Mouse (Mus musculus) MEL (cell line): ENCODE measurements around the gene Col24a1. TPM values are rescaled to one million over a fixed set of nuclear protein-coding genes. Genes with fewer than 3 reads are reported as not detected.
A peak's percentile ranks its signal among the peaks of the same experiment; 100 is the strongest.

Experiments used
- DNase-seq: peaks from one replicate; pipeline ENCODE4 v3.0.0; 2011; ENCODE audit warnings: low read depth, low spot score
- H3K27ac ChIP-seq: 2 replicates; pipeline ENCODE4 v1.5.1; 2012; ENCODE audit warnings: low read depth, mild to moderate bottlenecking, control low read depth, low read length, moderate library complexity; ENCODE audit not compliant: control insufficient read depth
- H3K27me3 ChIP-seq, 2 experiments: fragments of 150-350 bp in 1 of 2; sonication (generic) in 1 of 2; 2 replicates each; pipeline ENCODE4 v1.6.1; 2012; ENCODE audit warnings: low read length in 2 of 2, mild to moderate bottlenecking in 2 of 2, improper control_type of control experiment in 1 of 2, moderate library complexity in 1 of 2; ENCODE audit not compliant: insufficient read depth in 2 of 2, control insufficient read depth in 1 of 2
- H3K36me3 ChIP-seq, 2 experiments: 2 replicates each; pipeline ENCODE4 v1.6.1; 2012 to 2014; ENCODE audit warnings: low read length in 2 of 2, improper control_type of control experiment in 1 of 2, inconsistent platforms in 1 of 2, mild to moderate bottlenecking in 1 of 2; ENCODE audit not compliant: insufficient read depth in 2 of 2, control insufficient read depth in 1 of 2
- H3K4me1 ChIP-seq, 2 experiments: fragments of 150-350 bp in 1 of 2; sonication (generic) in 1 of 2; 2 replicates each; pipeline ENCODE4 v1.6.1; 2012; ENCODE audit warnings: low read length in 2 of 2, improper control_type of control experiment in 1 of 2, mild to moderate bottlenecking in 1 of 2; ENCODE audit not compliant: insufficient read depth in 2 of 2, control insufficient read depth in 1 of 2
- H3K4me3 ChIP-seq, 2 experiments: fragments of 150-350 bp in 1 of 2; sonication (generic) in 1 of 2; 2 replicates each; pipeline ENCODE4 v1.5.1; 2012; ENCODE audit warnings: low read depth in 2 of 2, low read length in 2 of 2, mild to moderate bottlenecking in 2 of 2, moderate library complexity in 2 of 2, control low read depth in 1 of 2, improper control_type of control experiment in 1 of 2; ENCODE audit not compliant: control insufficient read depth in 1 of 2, insufficient read depth in 1 of 2
- H3K79me2 ChIP-seq: 2 replicates; pipeline ENCODE4 v1.6.1; 2012; ENCODE audit warnings: mild to moderate bottlenecking, low read length, moderate library complexity; ENCODE audit not compliant: control insufficient read depth, poor library complexity, insufficient read depth
- H3K9ac ChIP-seq: 2 replicates; pipeline ENCODE4 v1.6.1; 2012; ENCODE audit warnings: low read depth, mild to moderate bottlenecking, control low read depth, low read length, moderate library complexity; ENCODE audit not compliant: control insufficient read depth, poor library complexity, severe bottlenecking
- H3K9me3 ChIP-seq: fragments of 150-350 bp; sonication (generic); replicated peaks from 2 replicates; pipeline ENCODE4 v1.6.1; 2012; ENCODE audit warnings: mild to moderate bottlenecking, low read length, improper control_type of control experiment, moderate library complexity; ENCODE audit not compliant: insufficient read depth
- BHLHE40 ChIP-seq: IDR thresholded peaks from 2 replicates; pipeline ENCODE4 v1.6.1; 2012; ENCODE audit warnings: low read depth, mild to moderate bottlenecking, inconsistent platforms, low read length, improper control_type of control experiment, borderline replicate concordance
- CHD2 ChIP-seq: IDR thresholded peaks from 2 replicates; pipeline ENCODE4 v1.6.1; 2011; ENCODE audit warnings: low read length, improper control_type of control experiment
- E2F4 ChIP-seq: IDR thresholded peaks from 2 replicates; pipeline ENCODE4 v1.6.1; 2011; ENCODE audit warnings: low read depth, low read length, improper control_type of control experiment, borderline replicate concordance
- ELF1 ChIP-seq: IDR thresholded peaks from 2 replicates; pipeline ENCODE4 v1.6.1; 2014; ENCODE audit warnings: low read depth, mild to moderate bottlenecking, inconsistent platforms, low read length, improper control_type of control experiment, moderate library complexity
- ETS1 ChIP-seq: IDR thresholded peaks from 2 replicates; pipeline ENCODE4 v1.6.1; 2012; ENCODE audit warnings: low read depth, mild to moderate bottlenecking, inconsistent platforms, low read length, improper control_type of control experiment, moderate library complexity
- GABPA ChIP-seq: IDR thresholded peaks from 2 replicates; pipeline ENCODE4 v1.6.1; 2012; ENCODE audit warnings: low read depth, mild to moderate bottlenecking, inconsistent platforms, low read length, improper control_type of control experiment, moderate library complexity
- KAT2A ChIP-seq: conservative IDR thresholded peaks from 2 replicates; pipeline ENCODE4 v1.6.1; 2012; ENCODE audit warnings: low read depth, low read length, improper control_type of control experiment, inconsistent platforms
- MAZ ChIP-seq: IDR thresholded peaks from 2 replicates; pipeline ENCODE4 v1.6.1; 2012; ENCODE audit warnings: low read depth, mild to moderate bottlenecking, inconsistent platforms, low read length, improper control_type of control experiment
- MEF2A ChIP-seq: IDR thresholded peaks from 2 replicates; pipeline ENCODE4 v1.6.1; 2014; ENCODE audit warnings: low read depth, mild to moderate bottlenecking, inconsistent platforms, low read length, improper control_type of control experiment; ENCODE audit not compliant: poor library complexity, insufficient replicate concordance, severe bottlenecking; ENCODE audit errors: extremely low read depth
- MXI1 ChIP-seq: IDR thresholded peaks from 2 replicates; pipeline ENCODE4 v1.6.1; 2011; ENCODE audit warnings: mild to moderate bottlenecking, low read depth, low read length, improper control_type of control experiment
- MYC ChIP-seq: IDR thresholded peaks from 2 replicates; pipeline ENCODE4 v1.6.1; 2011; ENCODE audit warnings: low read depth, mild to moderate bottlenecking, low read length, improper control_type of control experiment, moderate library complexity
- TCF12 ChIP-seq: IDR thresholded peaks from 2 replicates; pipeline ENCODE4 v1.6.1; 2014; ENCODE audit warnings: low read depth, mild to moderate bottlenecking, inconsistent platforms, low read length, improper control_type of control experiment, moderate library complexity
- USF1 ChIP-seq: IDR thresholded peaks from 2 replicates; pipeline ENCODE4 v1.6.1; 2014; ENCODE audit warnings: low read depth, mild to moderate bottlenecking, inconsistent platforms, low read length, improper control_type of control experiment, moderate library complexity
- ZC3H11A ChIP-seq: IDR thresholded peaks from 2 replicates; pipeline ENCODE4 v1.6.1; 2012; ENCODE audit warnings: low read depth, mild to moderate bottlenecking, inconsistent platforms, low read length, improper control_type of control experiment
- ZMIZ1 ChIP-seq: IDR thresholded peaks from 2 replicates; pipeline ENCODE4 v1.6.1; 2012; ENCODE audit warnings: low read depth, mild to moderate bottlenecking, inconsistent platforms, low read length, improper control_type of control experiment, moderate library complexity
- polyA plus RNA-seq, 2 experiments: library from polyadenylated mRNA; stranded (reverse) in 1 of 2; unstranded in 1 of 2; fragments of >175 nt in 1 of 2; fragments of >200 nt in 1 of 2; gene quantifications; 2 replicates each; pipeline versions ENCODE4 v1.2.1 to v1.2.4; 2012; ENCODE audit warnings: low replicate concordance in 2 of 2, low read depth in 1 of 2; ENCODE audit not compliant: insufficient read length in 2 of 2, insufficient read depth in 1 of 2, missing spikeins in 1 of 2
- total RNA-seq: library from RNA; depleted of rRNA; stranded (reverse); fragments of 300-350 nt; gene quantifications from 2 replicates; pipeline ENCODE4 v1.2.3, GENCODE M21; 2012

The Col24a1 gene
- total and polyA plus RNA-seq, 3 experiments = not detected

DNA sequence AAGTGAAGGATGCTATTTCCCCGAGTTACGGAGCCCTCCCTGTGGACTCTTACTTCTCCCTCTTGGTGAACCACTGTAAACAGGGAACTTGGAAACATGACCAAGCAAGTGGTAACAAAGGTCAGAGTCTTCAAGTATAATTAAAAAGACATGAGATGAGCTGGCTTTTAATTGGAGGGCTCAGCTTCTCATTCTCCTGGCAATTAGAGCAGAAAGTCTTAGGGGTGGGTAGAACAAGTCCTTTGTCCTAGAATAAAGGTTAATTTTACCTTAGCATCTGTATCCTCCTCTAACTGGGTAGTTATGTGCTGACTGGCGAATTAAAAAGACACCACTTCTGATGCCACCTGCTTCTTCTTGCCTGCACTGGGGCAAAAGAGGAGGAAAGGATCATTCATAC lies 199.1 kb downstream of the Col24a1 start (continued):
- TF ChIP-seq ETS1 = no peak
- TF ChIP-seq KAT2A = no peak
- TF ChIP-seq ZC3H11A = no peak
- TF ChIP-seq ZMIZ1 = no peak

DNA sequence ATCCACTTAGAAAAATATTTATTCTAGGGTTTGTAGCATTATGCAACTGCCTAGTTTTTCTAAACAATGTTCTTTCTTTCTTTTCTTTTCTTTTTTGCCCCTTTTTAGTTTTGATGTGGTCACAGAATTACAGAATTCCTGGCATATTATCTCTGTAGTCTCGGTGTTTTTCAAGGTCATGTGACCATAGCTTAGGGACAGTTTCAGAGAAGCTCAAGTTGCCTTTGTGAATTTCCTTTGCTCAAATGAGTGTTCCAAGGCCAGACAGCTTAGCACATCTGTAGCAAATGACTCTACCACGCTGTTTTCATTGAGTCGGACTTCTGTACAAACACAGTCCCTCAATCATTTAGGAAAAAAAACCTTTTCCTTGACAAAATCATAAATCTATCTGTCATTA lies 205.9 kb downstream of the Col24a1 start:
- no peak overlapping the region for H3K27ac ChIP-seq
- no peak overlapping the region for H3K9ac ChIP-seq
- TF ChIP-seq MEF2A (no peak), GABPA (no peak), USF1 (peak; percentile 26; the same call in 1 of the 2 replicates)
- no peaks in the 10 kb centered on the region for H3K36me3 ChIP-seq
- no peak overlapping the region for H3K4me3 ChIP-seq
- H3K27me3 ChIP-seq = no peaks in the 10 kb centered on the region
- no peaks in the 10 kb centered on the region for H3K9me3 ChIP-seq
- no peaks in the 10 kb centered on the region for H3K4me1 ChIP-seq
- no peaks in the 10 kb centered on the region for H3K79me2 ChIP-seq
- no peak for DNase-seq

DNA sequence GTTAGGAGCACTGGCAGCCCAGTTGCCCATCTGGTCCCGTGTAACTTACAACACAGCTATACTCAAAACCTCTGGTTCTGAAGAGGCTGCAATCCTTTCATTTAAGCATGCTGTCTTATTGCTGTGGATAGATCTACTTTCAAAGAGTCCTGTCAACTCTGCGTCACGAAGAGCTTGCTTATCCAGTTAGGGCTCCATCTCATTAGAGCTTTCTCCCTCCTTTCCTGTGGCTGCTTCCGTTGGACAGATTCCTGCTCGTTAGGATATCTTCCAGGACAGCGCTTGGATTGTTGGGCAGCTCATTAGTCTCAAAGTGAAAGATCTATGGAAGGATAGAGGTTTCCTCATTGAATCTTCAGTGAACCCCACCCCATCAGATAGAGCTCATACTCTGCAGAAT lies 206.6 kb downstream of the Col24a1 start:
- H3K4me3 ChIP-seq = no peak overlapping the region
- no peak overlapping the region for H3K27ac ChIP-seq
- H3K4me1 ChIP-seq = no peaks in the 10 kb centered on the region
- H3K9ac ChIP-seq = no peak overlapping the region
- no peaks in the 10 kb centered on the region for H3K36me3 ChIP-seq
- no peaks in the 10 kb centered on the region for H3K9me3 ChIP-seq
- no peaks in the 10 kb centered on the region for H3K79me2 ChIP-seq
- H3K27me3 ChIP-seq = no peaks in the 10 kb centered on the region
- DNase-seq = no peak
- no peak for TF ChIP-seq MXI1
- TF ChIP-seq E2F4 = no peak
- no peak for TF ChIP-seq MYC
- no peak for TF ChIP-seq MAZ
- no peak for TF ChIP-seq BHLHE40
- TF ChIP-seq ELF1 = no peak
- no peak for TF ChIP-seq TCF12
- no peak for TF ChIP-seq CHD2
